Mouse (Mus musculus) C2C12 (cell line): ENCODE measurements around the gene Spire2.

Source experiments
- MYOD1 ChIP-seq: IDR thresholded peaks from one replicate; pipeline ENCODE4 v1.6.1; 2011; ENCODE audit warnings: low read depth; ENCODE audit not compliant: control insufficient read depth, insufficient read length
- USF1 ChIP-seq: IDR thresholded peaks from one replicate; pipeline ENCODE4 v1.6.1; 2011; ENCODE audit warnings: low read depth, mild to moderate bottlenecking, control low read depth, moderate library complexity

DNA sequence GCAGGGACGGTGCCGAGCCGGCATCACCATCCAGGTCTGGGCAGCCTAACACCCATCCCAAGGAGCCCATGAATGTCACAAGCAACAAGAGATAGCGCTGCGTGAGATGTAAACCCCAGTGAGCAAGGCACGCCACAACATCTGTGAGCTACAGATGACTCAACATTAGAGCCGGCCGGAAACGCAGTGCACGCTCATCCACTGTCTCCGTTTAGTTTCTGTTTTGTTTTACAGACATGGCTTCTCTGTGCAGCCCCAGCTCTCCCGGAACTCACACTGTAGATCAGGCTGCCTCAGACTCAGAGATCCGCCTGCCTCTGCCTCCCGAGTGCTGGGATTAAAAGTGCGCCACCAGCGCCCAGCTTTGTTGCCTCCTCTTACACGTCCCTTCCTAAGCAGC, 45.2 kb upstream of the Spire2 start:
- TF ChIP-seq MYOD1 (no peak), USF1 (no peak)
